ENCODE assay signal across 8 mouse cellular contexts in genomic region chr19:33391651-33392382, GRCm38 (mm10). TPM values are rescaled to one million over a fixed set of nuclear protein-coding genes. Genes with fewer than 3 reads are reported as not detected.
DNase-seq lines count a peak whose midpoint lies in the region; ATAC-seq and TF ChIP-seq lines count a peak whose summit lies in the region.

Rnls (minus strand) TSS chr19:33392295.

- peak within 1 kb of the TSS; percentile 91 for H3K9ac ChIP-seq in forebrain, embryonic 14.5 days (ENCODE audit: low read length)
- peak within 1 kb of the TSS; percentile 54; the same call in 1 of the 2 replicates for H3K9ac ChIP-seq in liver, embryonic 15.5 days
- peak within 1 kb of the TSS; percentile 86 for H3K9ac ChIP-seq in neural tube, embryonic 11.5 days (ENCODE audit: low read length)
- H3K9ac ChIP-seq in stomach, embryonic 16.5 days (ENCODE audit: low read length) = peak within 1 kb of the TSS; percentile 94

- peak; percentile 10; the same call in 1 of the 2 replicates for TF ChIP-seq CTCF in E14TG2a.4 (conservative IDR thresholded peaks at IDR 0.05; ENCODE audit: low read length)

- peak; percentile 99 for ATAC-seq in forebrain, embryonic 14.5 days
- ATAC-seq in liver, embryonic 15.5 days (ENCODE audit: insufficient read depth) = peak; percentile 92
- peak; percentile 99 for ATAC-seq in neural tube, embryonic 11.5 days (ENCODE audit: insufficient read depth, low FRiP score, low TSS enrichment)
- peak; percentile 99 for ATAC-seq in stomach, embryonic 16.5 days (ENCODE audit: insufficient read depth, low FRiP score)

- 2% methylated on average over 48 of the region's 48 CpGs for WGBS in forebrain, embryonic 14.5 days
- under 1% methylated on average over 48 of the region's 48 CpGs for WGBS in liver, embryonic 15.5 days (ENCODE audit: insufficient replicate concordance)
- WGBS in neural tube, embryonic 11.5 days = 1% methylated on average over 48 of the region's 48 CpGs
- 2% methylated on average over 48 of the region's 48 CpGs for WGBS in stomach, embryonic 16.5 days

- H3K4me3 ChIP-seq in E14TG2a.4 (replicated peaks; ENCODE audit: low read length) = peak within 1 kb of the TSS; percentile 83
- H3K4me3 ChIP-seq in forebrain, embryonic 14.5 days (ENCODE audit: low read depth, low read length) = peak within 1 kb of the TSS; percentile 57
- peak within 1 kb of the TSS; percentile 64 for H3K4me3 ChIP-seq in liver, embryonic 15.5 days (replicated peaks)
- H3K4me3 ChIP-seq in neural tube, embryonic 11.5 days (ENCODE audit: low read depth, low read length) = peak within 1 kb of the TSS; percentile 53
- peak within 1 kb of the TSS; percentile 73 for H3K4me3 ChIP-seq in stomach, embryonic 16.5 days (replicated peaks; ENCODE audit: low read length)

- intact Hi-C loops in heart, postnatal 10 days (cut with DNase I) = loop anchor here (5.0 to 10.0 kb wide), 2 partner anchors 193 to 1065 kb away; no protein-coding TSS in a partner anchor

- H3K36me3 ChIP-seq in E14TG2a.4 (ENCODE audit: insufficient read depth, low read length) = no peaks in the 10 kb centered on the region
- no peaks in the 10 kb centered on the region for H3K36me3 ChIP-seq in forebrain, embryonic 14.5 days (ENCODE audit: control insufficient read depth, insufficient read depth, low read length)
- no peaks in the 10 kb centered on the region for H3K36me3 ChIP-seq in liver, embryonic 15.5 days (replicated peaks)
- H3K36me3 ChIP-seq in neural tube, embryonic 11.5 days (ENCODE audit: control insufficient read depth, insufficient read depth, low read length) = no peaks in the 10 kb centered on the region
- no peaks in the 10 kb centered on the region for H3K36me3 ChIP-seq in stomach, embryonic 16.5 days (ENCODE audit: control insufficient read depth, insufficient read depth, low read length)

- H3K9me3 ChIP-seq in E14TG2a.4 (ENCODE audit: low read length) = no peaks in the 10 kb centered on the region
- H3K9me3 ChIP-seq in forebrain, embryonic 14.5 days (replicated peaks; ENCODE audit: control insufficient read depth, low read length) = no peaks in the 10 kb centered on the region; the same call in 1 of the 2 replicates
- H3K9me3 ChIP-seq in liver, embryonic 15.5 days (replicated peaks) = no peaks in the 10 kb centered on the region
- no peaks in the 10 kb centered on the region for H3K9me3 ChIP-seq in neural tube, embryonic 11.5 days (ENCODE audit: control insufficient read depth, low read length)
- H3K9me3 ChIP-seq in stomach, embryonic 16.5 days (replicated peaks; ENCODE audit: control insufficient read depth, low read length) = no peaks in the 10 kb centered on the region

- no peaks in the 10 kb centered on the region for H3K27me3 ChIP-seq in E14TG2a.4 (ENCODE audit: insufficient read depth, low read length)
- no peaks in the 10 kb centered on the region for H3K27me3 ChIP-seq in forebrain, embryonic 14.5 days (replicated peaks; ENCODE audit: control insufficient read depth, insufficient read depth, low read length)
- no peaks in the 10 kb centered on the region for H3K27me3 ChIP-seq in liver, embryonic 15.5 days
- no peaks in the 10 kb centered on the region for H3K27me3 ChIP-seq in neural tube, embryonic 11.5 days (ENCODE audit: control insufficient read depth, insufficient read depth, low read length)
- H3K27me3 ChIP-seq in stomach, embryonic 16.5 days (ENCODE audit: control insufficient read depth, insufficient read depth, low read length) = no peaks in the 10 kb centered on the region

- DNase-seq in cerebellum, adult 11-12 months = peak; percentile 90
- DNase-seq in forebrain, embryonic 14.5 days (ENCODE audit: low spot score) = peak; percentile 93
- DNase-seq in heart, postnatal 10 days = peak; percentile 89 to 91
- peak; percentile 86 to 93 for DNase-seq in kidney, postnatal 4 days
- peak; percentile 89 for DNase-seq in neural tube, embryonic 11.5 days (ENCODE audit: low spot score)

- H3K4me1 ChIP-seq in E14TG2a.4 (replicated peaks; ENCODE audit: low read depth, low read length) = no peaks in the 10 kb centered on the region
- no peaks in the 10 kb centered on the region for H3K4me1 ChIP-seq in forebrain, embryonic 14.5 days (ENCODE audit: control insufficient read depth, insufficient read depth, low read length)
- H3K4me1 ChIP-seq in liver, embryonic 15.5 days (replicated peaks) = peaks cover 9% of the 10 kb centered on the region; the same call in 1 of the 2 replicates
- H3K4me1 ChIP-seq in neural tube, embryonic 11.5 days (ENCODE audit: control insufficient read depth, insufficient read depth, low read length) = no peaks in the 10 kb centered on the region
- H3K4me1 ChIP-seq in stomach, embryonic 16.5 days (ENCODE audit: control insufficient read depth, insufficient read depth, low read length) = no peaks in the 10 kb centered on the region

- peak within 1 kb of the TSS; percentile 86 for H3K27ac ChIP-seq in forebrain, embryonic 14.5 days (ENCODE audit: low read depth, low read length)
- peak within 1 kb of the TSS; percentile 69 for H3K27ac ChIP-seq in liver, embryonic 15.5 days (replicated peaks)
- peak within 1 kb of the TSS; percentile 87 for H3K27ac ChIP-seq in neural tube, embryonic 11.5 days (ENCODE audit: low read depth, low read length)
- peak within 1 kb of the TSS; percentile 87 for H3K27ac ChIP-seq in stomach, embryonic 16.5 days (ENCODE audit: low read length)

- peak within 1 kb of the TSS; percentile 65 for H3K4me2 ChIP-seq in forebrain, embryonic 14.5 days (ENCODE audit: low read length)
- peak within 1 kb of the TSS; percentile 83 for H3K4me2 ChIP-seq in liver, embryonic 15.5 days
- H3K4me2 ChIP-seq in neural tube, embryonic 11.5 days (ENCODE audit: low read depth) = peak within 1 kb of the TSS; percentile 57
- H3K4me2 ChIP-seq in stomach, embryonic 16.5 days (ENCODE audit: low read depth, low read length) = peak within 1 kb of the TSS; percentile 78

RNA-seq across cellular contexts. Expression of gene Rnls, which starts in this region (rescaled TPM):
- 9.5 and 10.7 TPM in 2 replicates for polyA plus RNA-seq in forebrain, embryonic 14.5 days (2014; fragmentation: Nextera tagmentation; extraction: Ambion mirVana)
- total RNA-seq in heart, postnatal 10 days (2021) = 10 to 100 TPM; 12.9 to 14.2 TPM
- 1.1 and 1.2 TPM in 2 replicates for polyA plus RNA-seq in liver, embryonic 15.5 days (2015; fragmentation: Nextera tagmentation; extraction: Ambion mirVana)
- polyA plus RNA-seq in neural tube, embryonic 11.5 days (2014; fragmentation: Nextera tagmentation; extraction: Ambion mirVana) = 6.3 and 8.2 TPM in 2 replicates
- polyA plus RNA-seq in stomach, embryonic 16.5 days (2015; fragmentation: Nextera tagmentation; extraction: Ambion mirVana) = 6.3 and 7.6 TPM in 2 replicates

Comparison
In these comparisons a context has a peak if more than half of its experiments do, and no peak if none do; other contexts are left out.
1. Peak in every context shown above with its lines: DNase-seq, ATAC-seq, H3K4me3 ChIP-seq and H3K27ac ChIP-seq.